In the genomic region with DNA sequence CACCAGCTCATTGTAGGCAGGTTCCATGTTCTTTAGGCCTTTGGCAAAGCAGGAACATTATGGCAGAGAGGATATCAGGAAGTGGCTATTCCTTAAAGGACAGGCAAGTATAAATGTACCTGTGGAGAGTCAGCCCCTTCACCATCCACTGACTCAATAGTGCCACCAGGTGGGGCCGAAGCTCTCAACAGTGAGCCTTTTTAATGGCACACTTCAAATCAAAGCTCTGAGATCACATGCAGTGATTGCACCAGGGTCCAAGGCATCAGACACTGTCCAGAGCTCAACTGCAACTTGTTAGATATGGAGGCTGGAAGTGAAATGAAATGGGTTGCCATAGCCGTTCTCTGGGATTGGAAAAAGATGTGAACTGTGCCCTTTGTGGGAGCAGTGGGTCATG, we compare ENCODE assay signal across 18 mouse cellular contexts. TPM values are rescaled to one million over a fixed set of nuclear protein-coding genes. Genes with fewer than 3 reads are reported as not detected.
DNase-seq lines count a peak whose midpoint lies in the region; ATAC-seq and TF ChIP-seq lines count a peak whose summit lies in the region.
"Not testable (repeated sequence)": the region's sequence is repeated elsewhere in the genome, so short reads cannot be mapped to it uniquely, and the experiment has no call there.
"Had no signal": no experiment of that assay in that cellular context is flagged by ENCODE, and none has a peak within 500 bp of the region (broad histone marks: within the 10 kb centered on the region; RNA-seq: fewer than 3 reads in every experiment).

No protein-coding gene starts in this region.

- TF ChIP-seq EP300 in ES-Bruce4 (IDR thresholded peaks at IDR 0.05; ENCODE audit: insufficient read depth, low read depth, low read length): not testable (repeated sequence)

- WGBS in lung, adult 2 months: 69% methylated on average over 2 of the region's 2 CpGs
- 71% methylated on average over 2 of the region's 2 CpGs for WGBS in midbrain, embryonic 14.5 days

- H3K36me3 ChIP-seq in ES-Bruce4 (ENCODE audit: control insufficient read depth, insufficient read depth, low read length, poor library complexity, severe bottlenecking); midbrain, embryonic 14.5 days (ENCODE audit: control insufficient read depth, insufficient read depth, low read length): not testable (repeated sequence)

- TF ChIP-seq CTCF in ES-Bruce4 (IDR thresholded peaks at IDR 0.05; ENCODE audit: low read depth, low read length): peak; percentile 41
- TF ChIP-seq CTCF in lung, adult 2 months (IDR thresholded peaks at IDR 0.05; ENCODE audit: insufficient read depth, low read length): peak; percentile 4; the same call in 1 of the 2 replicates

- H3K9me3 ChIP-seq in ES-Bruce4 (replicated peaks; ENCODE audit: control insufficient read depth, insufficient read depth, low read length, poor library complexity, severe bottlenecking); midbrain, embryonic 14.5 days (ENCODE audit: control insufficient read depth, low read length): not testable (repeated sequence)

- H3K4me1 ChIP-seq in ES-Bruce4 (ENCODE audit: control insufficient read depth, insufficient read depth, low read length); lung, adult 2 months (ENCODE audit: control insufficient read depth, insufficient read depth, low read length); midbrain, embryonic 14.5 days (ENCODE audit: control insufficient read depth, insufficient read depth, low read length): not testable (repeated sequence)

- not testable (repeated sequence) for H3K4me3 ChIP-seq in ES-Bruce4 (ENCODE audit: low read depth, low read length); lung, adult 2 months (replicated peaks; ENCODE audit: extremely low read depth, low read depth, low read length); midbrain, embryonic 14.5 days (replicated peaks; ENCODE audit: low read depth, low read length)

- peak; percentile 24 for DNase-seq in adrenal gland, postnatal 10 days
- peak; percentile 42 for DNase-seq in embryo, embryonic 10.5 days (ENCODE audit: low spot score)
- DNase-seq in induced T-regulatory cell, adult 2 months (ENCODE audit: low read depth): peak; percentile 31
- peak; percentile 35 to 65 for DNase-seq in kidney, postnatal 36 days
- DNase-seq in lung, adult 2 months: not testable (repeated sequence)
- peak; percentile 31 for DNase-seq in midbrain, embryonic 14.5 days
- peak; percentile 5 to 9 for DNase-seq in thymus, postnatal 36 days

- TF ChIP-seq POLR2A in ES-Bruce4 (IDR thresholded peaks at IDR 0.05; ENCODE audit: insufficient read depth, low read length); lung, adult 2 months (IDR thresholded peaks at IDR 0.05; ENCODE audit: borderline replicate concordance, extremely low read depth, low read depth, low read length): not testable (repeated sequence)

- not testable (repeated sequence) for H3K27me3 ChIP-seq in ES-Bruce4 (ENCODE audit: control insufficient read depth, insufficient read depth, low read length, poor library complexity, severe bottlenecking); midbrain, embryonic 14.5 days (ENCODE audit: control insufficient read depth, insufficient read depth, low read length)

- H3K9ac ChIP-seq in ES-Bruce4 (ENCODE audit: low read depth, poor library complexity, severe bottlenecking); midbrain, embryonic 14.5 days (replicated peaks; ENCODE audit: low read length): not testable (repeated sequence)

- not testable (repeated sequence) for H3K4me2 ChIP-seq in midbrain, embryonic 14.5 days (ENCODE audit: low read length)

- ATAC-seq in midbrain, embryonic 14.5 days (ENCODE audit: low FRiP score, low TSS enrichment): not testable (repeated sequence)

- not testable (repeated sequence) for H3K27ac ChIP-seq in ES-Bruce4 (ENCODE audit: insufficient read depth, low read length); midbrain, embryonic 14.5 days (replicated peaks; ENCODE audit: low read depth, low read length)

RNA-seq across cellular contexts. Expression of a gene that starts 10.7 kb away (rescaled TPM):
- not detected in 2 replicates for polyA plus RNA-seq in ES-Bruce4 (2011; ENCODE audit: insufficient read depth, insufficient read length, low read depth, missing spikeins)
- total RNA-seq in adrenal gland, postnatal 10 days (2021): 10 to 100 TPM in 1 of 2 experiments, 1 to 10 TPM in 1; 9.1 to 14.0 TPM
- 34.5 and 45.3 TPM in 2 replicates for polyA plus RNA-seq in lung, adult 2 months (2012; rRNA removed)
- 0.58 and 0.72 TPM in 2 replicates for polyA plus RNA-seq in midbrain, embryonic 14.5 days (2014; fragmentation: Nextera tagmentation; extraction: Ambion mirVana)
- polyA plus RNA-seq: midbrain, embryonic 10.5 days had no signal

RNA-seq across cellular contexts. Expression of a gene that starts 20.5 kb away (rescaled TPM):
- not detected in 2 replicates for polyA plus RNA-seq in ES-Bruce4 (2011; ENCODE audit: insufficient read depth, insufficient read length, low read depth, missing spikeins)
- under 1 TPM; 0.48 to 0.61 TPM for total RNA-seq in adrenal gland, postnatal 10 days (2021)
- polyA plus RNA-seq in lung, adult 2 months (2012; rRNA removed): 0.06 and 0.36 TPM in 2 replicates
- polyA plus RNA-seq in midbrain, embryonic 14.5 days (2014; fragmentation: Nextera tagmentation; extraction: Ambion mirVana): not detected in 2 replicates
- total RNA-seq: layer of hippocampus, postnatal 10 days; left cerebral cortex, postnatal 25 days had no signal
- polyA plus RNA-seq: activated CD4-positive, CD25-positive, alpha-beta regulatory T cell, adult 4 months; embryonic facial prominence, embryonic 13.5 days; forebrain, embryonic 11.5 days; heart, embryonic 14.5 days; hindbrain, embryonic 10.5 days; liver, embryonic 15.5 days; midbrain, embryonic 10.5 days; myocyte had no signal

RNA-seq across cellular contexts. Expression of a gene that starts 42.2 kb away (rescaled TPM):
- not detected in 2 replicates for polyA plus RNA-seq in ES-Bruce4 (2011; ENCODE audit: insufficient read depth, insufficient read length, low read depth, missing spikeins)
- 10 to 100 TPM in 1 of 2 experiments, 1 to 10 TPM in 1; 7.3 to 13.6 TPM for total RNA-seq in adrenal gland, postnatal 10 days (2021)
- polyA plus RNA-seq in lung, adult 2 months (2012; rRNA removed): 2.4 and 2.9 TPM in 2 replicates
- 0.13 TPM in 1 of 2 replicates, not detected in the other for polyA plus RNA-seq in midbrain, embryonic 14.5 days (2014; fragmentation: Nextera tagmentation; extraction: Ambion mirVana)
- total RNA-seq: left cerebral cortex, postnatal 25 days had no signal
- polyA plus RNA-seq: activated CD4-positive, CD25-positive, alpha-beta regulatory T cell, adult 4 months; forebrain, embryonic 11.5 days; heart, embryonic 14.5 days; hindbrain, embryonic 10.5 days; midbrain, embryonic 10.5 days had no signal

RNA-seq across cellular contexts. Expression of a gene that starts 50.4 kb away (rescaled TPM):
- 0.41 TPM in 1 of 2 replicates, not detected in the other for polyA plus RNA-seq in ES-Bruce4 (2011; ENCODE audit: insufficient read depth, insufficient read length, low read depth, missing spikeins)
- total RNA-seq in adrenal gland, postnatal 10 days (2021): 1 to 10 TPM; 1.9 to 2.6 TPM
- polyA plus RNA-seq in lung, adult 2 months (2012; rRNA removed): 4.8 and 6.1 TPM in 2 replicates
- polyA plus RNA-seq in midbrain, embryonic 14.5 days (2014; fragmentation: Nextera tagmentation; extraction: Ambion mirVana): 0.24 and 0.99 TPM in 2 replicates

RNA-seq across cellular contexts. Expression of a gene that starts 55.1 kb away (rescaled TPM):
- polyA plus RNA-seq in ES-Bruce4 (2011; ENCODE audit: insufficient read depth, insufficient read length, low read depth, missing spikeins): not detected in 2 replicates
- under 1 TPM; 0.18 to 0.61 TPM for total RNA-seq in adrenal gland, postnatal 10 days (2021)
- 0.11 and 0.12 TPM in 2 replicates for polyA plus RNA-seq in lung, adult 2 months (2012; rRNA removed)
- polyA plus RNA-seq in midbrain, embryonic 14.5 days (2014; fragmentation: Nextera tagmentation; extraction: Ambion mirVana): not detected in 2 replicates
- total RNA-seq: layer of hippocampus, postnatal 10 days; left cerebral cortex, postnatal 25 days had no signal
- polyA plus RNA-seq: activated CD4-positive, CD25-positive, alpha-beta regulatory T cell, adult 4 months; embryonic facial prominence, embryonic 13.5 days; forebrain, embryonic 11.5 days; heart, embryonic 14.5 days; hindbrain, embryonic 10.5 days; midbrain, embryonic 10.5 days had no signal

Comparison
In these comparisons a context has a peak if more than half of its experiments do, and no peak if none do; other contexts are left out.
1. RNA of a gene that starts 10.7 kb away (polyA plus RNA-seq): 34.5 to 45.3 TPM in lung, adult 2 months; 0.58 to 0.72 TPM in midbrain, embryonic 14.5 days and not detected in ES-Bruce4; every median in the first group is over 10 times any median in the second.